Mouse (Mus musculus) kidney, adult 2 months (tissue): ENCODE measurements around the gene Stim2.

Source experiments
- CTCF ChIP-seq: fragments of 200-500 bp; conservative IDR thresholded peaks from 2 replicates; pipeline ENCODE4 v1.5.1; 2011; ENCODE audit warnings: low read depth, mild to moderate bottlenecking, control low read depth, low read length, moderate library complexity, mixed read lengths; ENCODE audit not compliant: insufficient read depth, insufficient read length
- POLR2A ChIP-seq: fragments of 200-500 bp; IDR thresholded peaks from one replicate; pipeline ENCODE4 v1.6.1; 2011; ENCODE audit warnings: low read depth, low read length, control low read depth

DNA sequence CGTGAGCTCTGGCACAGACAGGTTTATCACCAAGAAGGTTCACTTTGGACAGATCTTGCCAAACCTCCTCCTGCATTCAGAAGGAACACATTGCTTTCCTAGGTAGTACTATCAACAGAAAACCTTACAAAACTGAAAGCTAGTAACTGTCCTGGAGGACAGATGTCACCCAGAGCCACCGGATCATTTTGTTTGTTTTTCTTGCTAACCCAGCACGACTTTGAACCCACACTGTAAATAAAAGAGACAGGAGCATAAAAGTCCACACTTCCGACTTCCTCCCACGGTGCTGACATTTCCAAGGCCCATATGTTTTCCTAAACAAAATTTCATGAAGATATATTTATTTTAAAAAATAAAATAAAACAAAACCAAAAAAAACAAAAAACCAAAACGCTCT lies 41.0 kb upstream of the Stim2 start:
- TF ChIP-seq CTCF = no peak
- TF ChIP-seq POLR2A = no peak
